Mouse (Mus musculus) CD4-positive helper T cell, adult 2 months (primary cell): ENCODE measurements around the gene Thsd1.

ENCODE experiments used
- DNase-seq: peaks from one replicate; pipeline ENCODE4 v3.0.0-alpha.2; 2012; ENCODE audit warnings: low read depth, missing footprints, low spot score

Thsd1 gene

GRCm38 (mm10) chr8:22227061-22227877, at the start of gene Thsd1:
Gene Thsd1 (plus strand): TSS chr8:22227313.
- DNase-seq, result peak; percentile 37

DNA sequence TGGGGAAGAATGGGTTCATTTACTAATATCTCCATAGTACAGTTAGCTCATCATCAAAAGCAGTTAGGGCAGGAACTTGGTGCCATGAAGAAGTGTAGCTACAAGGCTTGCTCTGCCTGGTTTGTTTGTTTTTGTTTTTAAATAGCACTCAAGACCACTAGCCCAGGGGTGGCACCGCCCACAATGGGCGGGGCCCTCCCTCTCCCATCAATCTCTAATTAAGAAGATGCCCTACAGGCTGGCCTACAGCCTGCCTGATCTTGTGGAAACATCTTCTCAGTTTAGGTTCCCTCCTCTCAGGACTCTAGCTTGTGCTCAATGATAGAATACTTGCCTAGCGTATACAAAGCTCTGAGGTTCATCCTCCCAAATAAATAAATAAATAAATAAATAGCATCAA, 42.2 kb upstream of the Thsd1 start:
- peak; percentile 59 for DNase-seq

GRCm38 (mm10) chr8:22185431-22186397, 41.4 kb upstream of the Thsd1 start, which contains the start of gene Ckap2:
Gene Ckap2 (minus strand): TSS chr8:22185819.
- peak; percentile 84 for DNase-seq

DNA sequence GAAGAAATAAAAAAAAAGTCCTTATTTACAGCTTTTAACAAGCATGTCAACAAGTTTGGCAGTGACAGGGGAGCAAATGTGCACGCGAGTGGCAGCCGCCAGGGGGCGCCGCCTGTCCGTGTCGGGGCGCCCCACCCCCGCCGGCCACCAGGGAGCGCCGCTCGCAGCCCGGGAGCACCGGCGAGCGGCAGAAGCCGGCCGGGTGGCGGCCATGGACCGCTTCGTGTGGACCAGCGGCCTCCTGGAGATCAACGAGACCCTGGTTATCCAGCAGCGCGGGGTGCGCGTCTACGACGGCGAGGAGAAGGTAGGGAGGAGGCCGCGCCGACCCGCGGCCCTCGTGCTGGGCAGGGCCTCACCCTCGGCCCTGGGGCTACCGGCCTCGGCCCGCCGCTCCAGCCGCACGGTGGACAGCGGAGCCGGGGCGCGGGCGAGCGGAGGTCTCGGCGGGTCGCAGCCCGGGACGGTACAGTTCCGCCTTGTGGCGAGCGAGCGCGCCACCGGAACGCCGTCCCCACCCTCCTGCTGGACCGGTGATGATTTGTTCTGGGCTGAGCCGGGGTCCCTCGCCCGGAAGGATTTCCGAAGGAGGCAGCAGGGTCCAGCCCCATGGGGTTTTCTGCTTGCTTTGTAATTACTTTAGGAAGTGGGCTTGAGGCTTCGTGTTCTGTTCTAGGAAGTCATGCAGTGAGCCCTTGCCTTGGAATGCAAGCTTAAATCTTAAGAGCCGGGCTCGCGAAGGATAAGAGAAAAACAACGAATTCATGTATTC, 34.3 kb upstream of the Thsd1 start, which contains the start of gene Vps36:
Vps36 (plus strand) TSS at position 150 of the 772 bp plus-strand sequence.
- DNase-seq, result peak; percentile 89

DNA sequence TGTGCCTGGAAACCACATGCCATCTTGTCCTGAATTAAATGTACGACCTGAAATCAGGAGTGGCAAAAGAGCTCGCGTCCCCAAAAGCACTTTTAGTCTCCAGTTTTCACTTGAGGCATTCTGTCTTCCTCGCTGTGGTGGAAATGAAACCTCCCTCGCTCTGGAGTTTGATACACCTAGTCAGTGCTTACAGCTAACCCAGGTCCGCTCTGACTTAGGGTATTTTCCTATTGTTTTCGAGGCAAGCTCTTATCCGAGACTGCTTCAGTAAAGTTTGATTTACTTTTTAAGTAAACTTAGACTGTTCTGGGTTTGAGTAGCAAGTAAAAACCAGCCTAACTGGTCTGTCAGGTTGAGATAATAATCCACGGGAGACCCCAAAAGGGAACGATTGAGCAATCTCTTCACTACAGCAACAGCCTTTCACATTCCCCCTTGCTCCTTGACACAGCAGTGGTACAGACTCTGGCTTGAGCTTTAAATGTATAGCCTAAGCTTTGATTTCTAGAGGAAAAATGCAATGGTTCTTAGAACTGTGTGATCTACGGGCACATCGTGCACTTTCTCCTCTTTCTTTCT, 33.6 kb upstream of the Thsd1 start:
- DNase-seq, result no peak

DNA sequence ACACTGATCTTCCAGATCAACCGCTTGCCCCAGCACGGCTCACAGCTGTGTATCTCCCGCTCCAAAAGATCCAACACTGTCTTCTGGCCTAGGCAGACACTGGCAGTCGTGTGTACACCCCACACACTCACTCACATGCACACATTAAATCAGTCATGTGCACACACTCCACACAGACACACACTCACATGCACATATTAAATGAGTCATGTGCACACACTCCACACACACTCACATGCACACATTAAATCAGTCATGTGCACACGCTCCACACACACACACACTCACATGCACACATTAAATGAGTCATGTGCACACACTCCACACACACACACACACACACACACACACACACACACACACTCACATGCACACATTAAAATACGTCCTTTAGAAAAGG, 29.2 kb upstream of the Thsd1 start:
- DNase-seq, result no peak

GRCm38 (mm10) chr8:22199481-22199880, 27.6 kb upstream of the Thsd1 start:
- no peak for DNase-seq

GRCm38 (mm10) chr8:22207535-22207934, 19.6 kb upstream of the Thsd1 start:
- no peak for DNase-seq

GRCm38 (mm10) chr8:22209012-22209411, 18.1 kb upstream of the Thsd1 start:
- no peak for DNase-seq

GRCm38 (mm10) chr8:22214826-22215225, 12.3 kb upstream of the Thsd1 start:
- DNase-seq, result no peak

DNA sequence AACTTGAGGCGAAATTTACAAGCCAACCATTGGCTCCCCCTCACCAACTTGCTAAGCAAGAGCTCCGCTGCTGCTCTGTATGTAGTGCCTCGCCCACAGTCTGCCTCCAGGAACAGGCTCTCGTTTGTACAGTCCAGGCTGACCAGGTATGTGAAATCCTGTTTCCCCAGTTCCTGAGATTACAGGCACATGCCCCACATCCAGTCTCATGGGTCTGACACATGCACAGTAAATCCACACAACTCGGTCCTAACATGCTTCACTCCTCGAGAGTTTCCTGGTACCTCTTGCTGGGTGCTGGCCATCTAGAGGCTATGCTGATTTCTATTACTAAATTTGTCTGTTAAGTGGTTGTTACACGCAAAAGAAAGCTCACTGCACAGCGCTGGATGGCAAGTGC, 752 bp upstream of the Thsd1 start:
- DNase-seq, result no peak

DNA sequence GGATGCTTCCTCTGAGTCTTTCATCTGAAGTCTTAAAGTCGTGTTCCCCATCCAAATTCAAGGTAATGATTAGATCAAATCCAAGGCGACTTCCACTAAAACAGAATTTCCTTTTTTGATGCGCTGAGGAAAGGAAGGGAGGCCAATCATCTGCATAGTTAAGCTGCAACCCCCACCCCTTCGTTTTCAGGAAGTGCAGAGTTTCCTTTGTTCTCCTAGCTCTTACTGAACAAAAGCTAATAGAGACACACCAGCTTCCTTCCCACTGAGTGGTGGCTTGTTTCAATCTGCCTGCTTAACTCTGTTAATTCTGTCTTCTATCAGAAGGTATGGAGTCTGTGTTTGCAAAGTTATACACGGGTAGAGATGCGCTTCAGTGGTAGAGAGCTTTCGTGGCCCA, 1.5 kb downstream of the Thsd1 start:
- DNase-seq, result peak; percentile 13

- DNase-seq, result no peak
These were observed 15.9 kb downstream of the Thsd1 start for GRCm38 (mm10) chr8:22242986-22243385.

- DNase-seq, result no peak
These were observed 18.6 kb downstream of the Thsd1 start for GRCm38 (mm10) chr8:22245663-22246062.

DNA sequence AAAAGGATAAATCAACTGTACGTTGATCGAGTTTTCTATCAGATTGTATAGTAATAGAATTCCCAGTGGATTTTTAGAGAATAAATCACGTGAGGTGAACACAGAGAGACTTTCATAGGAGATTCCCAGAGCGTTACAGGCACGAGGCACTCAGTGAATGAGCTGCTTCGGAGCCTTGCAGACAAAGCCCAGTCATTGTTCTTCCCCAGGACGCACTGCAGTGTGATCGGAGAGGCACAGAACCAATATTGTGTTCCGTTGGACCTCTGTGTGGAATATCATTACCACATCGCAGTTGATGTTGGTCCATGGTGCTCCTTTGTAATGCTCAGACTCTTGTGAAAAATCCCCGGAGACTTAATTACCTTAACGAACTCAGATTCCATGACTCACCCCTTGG, 20.8 kb downstream of the Thsd1 start:
- no peak for DNase-seq

DNA sequence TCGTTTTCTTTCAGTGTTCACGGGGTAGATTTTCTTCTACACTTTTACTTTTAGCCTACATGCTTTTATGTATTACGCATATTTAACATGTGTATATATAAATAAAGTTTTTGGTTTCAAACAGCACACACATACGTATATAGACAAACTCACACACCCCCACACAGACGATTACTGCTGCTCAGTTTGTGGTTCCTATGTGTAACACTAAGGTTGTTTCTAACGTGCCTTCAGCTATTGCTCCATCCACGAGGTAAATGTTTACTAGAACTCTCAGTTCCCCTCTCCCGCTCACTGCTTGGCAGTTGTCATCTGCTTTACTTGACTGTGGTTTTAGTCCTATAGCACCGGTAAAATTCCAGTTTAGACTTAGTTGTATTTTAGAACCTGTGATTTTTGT, 22.0 kb downstream of the Thsd1 start:
- DNase-seq, result no peak

DNA sequence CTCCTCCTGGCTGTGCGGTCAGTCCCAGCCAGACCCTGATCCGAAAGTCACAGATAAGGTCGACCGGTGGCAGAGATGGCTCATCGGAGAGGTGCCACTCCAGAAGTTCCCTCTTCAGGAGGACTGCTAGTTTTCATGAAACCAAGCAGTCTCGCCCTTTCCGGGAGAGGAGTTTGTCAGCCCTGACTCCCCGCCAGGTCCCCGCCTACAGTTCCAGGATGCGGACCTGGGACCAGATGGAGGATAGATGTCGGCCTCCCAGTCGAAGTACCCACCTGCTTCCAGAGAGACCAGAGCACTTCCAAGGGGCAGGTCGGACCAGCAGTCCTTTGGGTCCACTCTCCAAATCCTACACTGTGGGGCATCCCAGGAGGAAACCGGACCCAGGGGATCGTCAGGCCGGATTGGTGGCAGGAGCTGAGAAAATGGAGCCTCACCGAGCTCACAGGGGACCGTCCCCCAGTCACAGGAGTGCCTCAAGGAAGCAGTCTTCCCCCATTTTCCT, 31.9 kb downstream of the Thsd1 start:
- no peak for DNase-seq

- no peak for DNase-seq
These were observed 32.4 kb downstream of the Thsd1 start for GRCm38 (mm10) chr8:22259531-22259930.

- DNase-seq, result no peak
These were observed 33.1 kb downstream of the Thsd1 start for GRCm38 (mm10) chr8:22260091-22260722.

DNA sequence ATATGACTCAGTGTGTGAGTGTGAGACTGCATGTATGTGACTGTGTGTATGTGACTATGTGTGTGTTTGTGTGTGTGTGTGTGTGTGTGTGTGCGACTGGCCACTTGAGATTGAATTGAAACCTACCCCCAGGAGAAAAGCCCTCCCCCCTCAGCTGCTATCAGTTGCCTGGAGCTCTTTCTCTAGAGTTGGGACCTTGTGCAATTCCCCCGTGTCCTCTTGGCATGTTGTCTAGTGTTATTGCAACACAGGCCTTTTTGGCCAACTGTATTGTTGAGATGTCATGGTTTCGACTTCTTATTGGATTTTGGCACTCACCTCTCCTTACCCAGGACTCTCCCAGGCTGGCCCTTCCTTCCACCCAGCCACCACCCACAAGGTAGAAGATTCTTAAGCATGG, 35.2 kb downstream of the Thsd1 start:
- DNase-seq, result no peak

DNA sequence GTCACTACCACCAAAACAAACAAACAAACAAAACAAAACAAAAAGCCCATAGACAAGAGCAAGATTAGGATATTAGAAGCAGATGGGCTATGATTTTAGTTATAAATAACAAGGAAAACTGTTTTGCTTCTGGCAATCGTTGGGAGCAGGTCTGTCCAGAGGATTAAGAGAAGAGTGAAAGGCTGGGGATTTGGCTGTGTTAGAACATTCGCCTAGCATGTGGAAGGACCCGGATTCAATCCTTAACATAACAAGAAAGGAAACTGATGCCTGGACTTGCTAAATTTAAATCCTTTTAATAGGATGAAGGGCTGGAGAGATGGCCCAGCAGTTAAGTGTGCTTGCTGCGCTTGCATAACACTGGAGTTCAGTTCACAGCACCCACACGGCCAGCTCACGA, 37.2 kb downstream of the Thsd1 start:
- DNase-seq, result no peak
